Mouse (Mus musculus) bone marrow macrophage, adult 2 months (primary cell): ENCODE data around the gene Cep170b. TPM values are rescaled to one million over a fixed set of nuclear protein-coding genes. Genes with fewer than 3 reads are reported as not detected.
A peak's percentile ranks its signal among the peaks of the same experiment; 100 is the strongest.

ENCODE experiments used
- H3K27ac ChIP-seq: 2 replicates; pipeline ENCODE4 v1.5.1; 2012; ENCODE audit warnings: low read depth, low read length; ENCODE audit not compliant: insufficient read depth
- H3K4me1 ChIP-seq: 2 replicates; pipeline ENCODE4 v1.6.1; 2012; ENCODE audit warnings: low read length; ENCODE audit not compliant: control insufficient read depth, insufficient read depth
- H3K4me3 ChIP-seq: 2 replicates; pipeline ENCODE4 v1.5.1; 2012; ENCODE audit warnings: mild to moderate bottlenecking, low read length, moderate library complexity; ENCODE audit not compliant: insufficient read depth
- CTCF ChIP-seq: IDR thresholded peaks from 2 replicates; pipeline ENCODE4 v1.5.1; 2012; ENCODE audit warnings: low read depth, mild to moderate bottlenecking, low read length, moderate library complexity
- POLR2A ChIP-seq: IDR thresholded peaks from 2 replicates; pipeline ENCODE4 v1.6.1; 2012; ENCODE audit warnings: mild to moderate bottlenecking, low read depth, low read length, borderline replicate concordance
- polyA plus RNA-seq: library from polyadenylated mRNA; stranded (reverse); fragments of >200 nt; gene quantifications from 2 replicates; pipeline ENCODE4 v1.2.4, GENCODE M21; 2012; ENCODE audit not compliant: missing spikeins, insufficient read depth, insufficient read length

The Cep170b gene
- polyA plus RNA-seq, 1 experiment: 8.5 TPM

DNA sequence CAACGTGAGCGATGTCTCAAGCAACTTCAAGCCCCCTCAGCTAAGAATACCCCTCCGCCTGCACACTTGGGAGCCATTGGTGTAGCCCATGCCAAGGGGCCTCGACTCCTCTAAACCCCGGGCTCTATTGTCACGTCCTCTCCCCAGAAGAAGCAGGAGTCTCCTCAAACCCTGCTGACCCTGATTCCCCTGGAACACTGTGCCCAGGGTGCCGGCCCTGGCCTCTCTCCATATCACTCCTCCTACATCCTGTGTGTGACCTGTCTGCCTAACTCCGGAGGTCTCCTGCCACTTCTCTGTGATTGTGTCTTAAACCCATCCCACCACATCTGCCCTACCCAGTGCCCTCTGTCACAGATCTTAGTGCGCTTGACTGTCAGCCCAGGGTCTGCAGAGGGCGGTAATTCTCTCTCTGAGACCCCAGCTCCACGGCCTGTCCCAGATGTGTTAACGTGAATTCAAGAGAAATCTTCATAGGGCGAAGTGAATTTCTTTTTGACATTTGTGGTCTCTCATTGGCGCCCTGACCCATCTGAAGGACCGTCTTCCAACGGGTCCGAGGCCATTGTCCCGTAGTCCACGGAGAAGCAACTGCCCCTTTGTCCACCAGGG is 42.2 kb upstream of the Cep170b start:
- no peaks in the 10 kb centered on the region for H3K4me1 ChIP-seq
- H3K4me3 ChIP-seq: peak overlapping the region; percentile 77
- H3K27ac ChIP-seq: no peak overlapping the region
- TF ChIP-seq CTCF: no peak
- TF ChIP-seq POLR2A: no peak

DNA sequence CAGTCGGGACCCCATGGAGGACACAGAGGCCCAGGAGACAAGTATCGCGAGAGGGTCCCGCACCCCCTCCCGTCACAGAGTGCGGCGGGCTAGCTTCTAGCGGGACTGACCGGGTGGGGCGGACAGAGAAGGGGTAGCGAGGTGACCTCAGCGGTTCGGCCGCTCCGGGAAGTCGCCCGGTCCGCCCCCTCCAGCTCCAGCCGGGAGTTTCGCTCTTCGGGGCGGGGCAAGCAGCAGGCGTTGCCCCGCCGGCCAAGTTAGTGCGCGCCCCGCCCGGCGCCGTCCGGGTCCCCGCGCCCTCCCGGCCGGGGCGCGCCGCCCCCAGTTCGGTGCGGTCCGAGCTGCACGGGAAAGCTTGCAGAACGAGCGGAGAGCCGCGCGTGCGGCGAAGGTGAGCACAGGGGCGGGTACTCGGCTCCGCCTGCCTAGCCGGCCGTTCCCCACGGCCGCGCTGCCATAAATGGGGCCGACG is 41.7 kb upstream of the Cep170b start, which contains the start of gene Zbtb42:
TSS of gene Zbtb42 (plus strand) at position 274 of the 472 bp plus-strand sequence.
- Histone ChIP-seq H3K4me1 (no peaks in the 10 kb centered on the region), H3K4me3 (peak within 1 kb of the TSS; percentile 77), H3K27ac (no peak within 1 kb of the TSS)
- TF ChIP-seq CTCF: no peak

DNA sequence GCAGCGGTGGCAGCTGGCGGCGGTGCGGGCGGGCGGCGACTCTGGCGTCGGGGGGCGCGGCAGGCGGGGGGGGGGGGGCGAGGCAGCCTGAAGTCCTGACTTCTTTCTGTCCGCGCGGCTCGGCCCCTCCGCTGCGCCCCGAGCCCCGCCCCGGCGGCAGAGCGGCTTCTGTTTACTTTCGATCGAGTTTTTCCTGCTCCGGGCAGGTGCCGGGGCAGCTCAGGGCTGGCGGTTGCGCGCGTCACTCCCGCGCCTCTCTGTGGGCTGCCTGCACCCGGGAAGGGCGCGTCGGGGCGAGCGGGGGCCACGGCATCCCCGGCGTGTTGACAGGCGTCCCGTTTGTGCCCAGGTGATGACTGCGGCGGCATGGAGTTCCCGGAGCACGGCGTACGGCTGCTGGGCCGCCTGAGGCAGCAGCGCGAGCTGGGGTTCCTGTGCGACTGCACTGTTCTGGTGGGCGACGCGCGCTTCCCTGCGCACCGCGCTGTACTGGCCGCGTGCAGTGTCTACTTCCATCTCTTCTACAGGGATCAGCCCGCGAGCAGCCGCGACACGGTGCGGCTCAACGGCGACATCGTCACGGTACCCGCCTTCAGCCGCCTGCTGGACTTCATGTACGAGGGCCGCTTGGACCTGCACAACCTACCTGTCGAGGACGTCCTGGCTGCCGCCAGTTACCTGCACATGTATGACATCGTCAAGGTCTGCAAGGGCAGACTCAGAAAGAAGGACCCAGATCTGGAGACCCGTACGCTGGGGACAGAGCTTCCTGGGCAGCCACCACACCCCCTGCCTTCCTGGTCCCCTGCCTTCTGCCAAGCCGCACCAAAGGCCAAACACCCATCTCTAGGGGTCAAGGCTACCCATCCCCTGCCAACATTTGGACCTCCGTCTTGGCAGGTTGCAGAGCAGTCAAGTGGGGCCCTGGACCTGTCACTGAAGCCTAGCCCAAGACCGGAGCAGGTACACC is 40.9 kb upstream of the Cep170b start:
- no peak overlapping the region for H3K27ac ChIP-seq
- no peak for TF ChIP-seq CTCF
- no peak for TF ChIP-seq POLR2A
- no peaks in the 10 kb centered on the region for H3K4me1 ChIP-seq
- H3K4me3 ChIP-seq: peak overlapping the region; percentile 77

DNA sequence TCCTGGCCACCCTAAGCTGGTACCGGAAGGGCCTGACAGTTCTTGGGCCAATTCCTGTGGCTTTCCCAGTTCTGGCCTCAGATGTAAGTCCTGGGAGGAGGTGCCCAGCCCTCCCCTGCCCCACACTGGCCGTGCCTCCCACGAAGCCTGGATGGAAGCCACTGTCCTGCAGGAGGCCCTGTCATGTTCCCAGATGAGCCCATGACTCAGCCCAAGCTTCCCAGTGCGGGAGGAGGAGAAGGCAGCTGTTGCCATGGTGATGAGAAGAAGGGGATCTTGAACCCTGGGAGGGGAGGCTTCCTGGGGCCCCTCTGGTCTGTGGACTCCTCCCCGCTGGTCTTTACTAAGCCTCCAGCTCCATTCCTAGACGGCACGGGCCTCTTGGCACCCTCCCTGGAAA is 36.9 kb upstream of the Cep170b start:
- H3K4me1 ChIP-seq: peaks cover 6% of the 10 kb centered on the region
- no peak overlapping the region for H3K27ac ChIP-seq
- TF ChIP-seq POLR2A: no peak
- TF ChIP-seq CTCF: no peak
- no peak overlapping the region for H3K4me3 ChIP-seq

GRCm38 (mm10) chr12:112688458-112688857 is 31.8 kb upstream of the Cep170b start:
- Histone ChIP-seq H3K4me3 (peak overlapping the region; percentile 56), H3K4me1 (peaks cover 30% of the 10 kb centered on the region), H3K27ac (peak overlapping the region; percentile 49)
- TF ChIP-seq POLR2A (no peak), CTCF (no peak)

DNA sequence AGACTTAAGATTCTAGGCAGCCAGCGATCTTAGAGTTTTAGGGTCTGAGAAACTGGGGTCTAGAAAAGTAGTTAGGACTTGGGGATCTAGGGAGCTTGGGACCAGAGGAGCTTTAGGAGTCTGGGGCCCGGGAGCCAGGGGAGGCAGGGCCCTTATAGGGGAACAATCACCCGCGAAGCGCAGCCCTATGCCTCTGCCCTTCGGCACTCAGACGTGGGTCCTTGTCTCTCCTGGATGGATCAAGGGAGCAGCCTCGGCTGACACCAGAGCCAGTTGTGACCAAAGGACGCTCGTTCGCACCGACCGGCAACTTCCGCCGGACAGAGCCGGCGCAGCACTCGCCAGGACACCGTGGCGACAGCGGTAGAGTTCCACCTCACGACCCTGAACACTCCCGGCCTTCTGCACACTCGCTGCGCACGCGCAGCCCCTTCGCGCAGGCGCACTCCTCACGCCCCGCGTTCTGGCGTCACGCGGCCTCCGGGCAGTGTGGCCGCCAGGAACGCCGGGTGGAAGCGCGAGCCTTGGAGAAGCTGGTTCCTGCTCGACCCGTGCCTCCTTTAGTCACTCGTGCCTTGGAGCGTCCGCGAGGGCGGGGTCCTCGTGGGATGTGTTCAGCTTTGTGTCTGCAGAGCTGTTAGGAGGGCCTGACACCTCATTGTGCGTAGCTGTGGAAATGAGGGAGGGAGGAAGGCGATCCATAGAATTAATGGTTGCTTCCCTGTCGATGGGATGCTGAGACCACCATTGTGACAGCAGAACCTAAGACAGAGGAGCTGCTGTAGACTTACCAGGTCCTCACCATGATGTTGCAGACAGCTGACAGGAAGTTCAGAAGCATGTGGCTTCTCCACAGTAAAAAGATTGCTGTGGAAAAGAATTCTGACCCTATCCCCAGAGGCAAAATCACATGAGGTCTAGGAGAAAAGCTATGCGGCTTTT is 26.8 kb upstream of the Cep170b start:
- Histone ChIP-seq H3K4me1 (peaks cover 33% of the 10 kb centered on the region), H3K27ac (peak overlapping the region; percentile 70), H3K4me3 (peak overlapping the region; percentile 83)
- TF ChIP-seq POLR2A (0 out of 2 replicates have a peak, but pooled peaks have one; percentile 63), CTCF (no peak)

DNA sequence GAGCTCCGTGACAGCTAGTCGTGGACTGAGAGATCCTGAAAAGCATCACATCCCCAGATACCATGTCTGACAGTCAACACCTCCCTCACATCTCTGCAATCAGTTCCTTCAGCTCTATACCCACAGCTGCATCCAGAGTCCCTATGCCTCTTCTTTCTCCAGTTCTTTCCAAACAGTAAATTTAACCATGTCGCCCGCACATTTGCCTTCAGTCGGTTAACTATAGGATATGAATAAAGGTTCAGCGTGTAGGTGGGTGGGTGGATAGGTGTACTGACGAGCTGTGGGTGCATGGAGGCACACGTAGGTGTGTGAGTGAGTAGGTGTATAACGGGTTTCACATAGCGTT is 26.2 kb upstream of the Cep170b start:
- TF ChIP-seq CTCF (no peak), POLR2A (no peak)
- peak overlapping the region; percentile 83 for H3K4me3 ChIP-seq
- peak overlapping the region; percentile 70 for H3K27ac ChIP-seq
- peaks cover 28% of the 10 kb centered on the region for H3K4me1 ChIP-seq

- H3K4me1 ChIP-seq: peaks cover 16% of the 10 kb centered on the region
- TF ChIP-seq CTCF (no peak), POLR2A (no peak)
- no peak overlapping the region for H3K4me3 ChIP-seq
- H3K27ac ChIP-seq: no peak overlapping the region
These were observed 23.3 kb upstream of the Cep170b start for GRCm38 (mm10) chr12:112696806-112697425.

DNA sequence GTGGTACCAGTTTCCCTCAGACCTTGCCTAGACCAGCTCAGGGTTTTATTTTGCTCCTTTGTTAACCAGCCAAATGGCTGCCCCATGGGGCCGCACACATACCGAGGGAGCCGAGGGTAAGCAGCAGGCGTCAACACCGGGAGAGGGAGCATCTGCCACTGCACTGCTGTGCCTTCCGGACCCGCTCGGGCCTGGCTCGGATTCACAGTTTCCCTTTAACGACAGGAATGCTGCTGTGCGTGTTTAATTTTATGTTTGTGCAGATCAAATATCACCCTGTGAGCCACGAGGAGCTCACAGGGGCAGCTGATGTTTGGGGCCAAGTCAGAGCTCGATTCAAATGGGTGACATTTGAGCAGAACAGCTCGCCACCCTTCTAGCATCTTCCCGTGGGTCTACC is 19.7 kb upstream of the Cep170b start:
- TF ChIP-seq POLR2A (no peak), CTCF (no peak)
- no peak overlapping the region for H3K4me3 ChIP-seq
- H3K27ac ChIP-seq: no peak overlapping the region
- H3K4me1 ChIP-seq: peaks cover 19% of the 10 kb centered on the region
